Mouse (Mus musculus) liver, adult 2 months (tissue): ENCODE measurements around the gene Hoxc4.

ENCODE experiments used
- CTCF ChIP-seq: fragments of 200-500 bp; IDR thresholded peaks from 2 replicates; pipeline ENCODE4 v1.5.1; 2011; ENCODE audit warnings: low read depth, low read length, control low read depth
- POLR2A ChIP-seq: fragments of 200-500 bp; IDR thresholded peaks from 2 replicates; pipeline ENCODE4 v1.6.1; 2011; ENCODE audit warnings: low read length, control low read depth; ENCODE audit not compliant: insufficient read depth; ENCODE audit errors: extremely low read depth

GRCm38 (mm10) chr15:103060341-103061130 is 41.8 kb downstream of the Hoxc4 start:
- TF ChIP-seq CTCF (no peak), POLR2A (no peak)
